Mouse (Mus musculus) kidney, postnatal 0 days (tissue): ENCODE results near the gene Setd3. TPM values are rescaled to one million over a fixed set of nuclear protein-coding genes. Genes with fewer than 3 reads are reported as not detected.

Experiments
- ATAC-seq: fragments of 200-750 bp; cut with Nextera tagmentation; replicated peaks from 2 replicates; pipeline ENCODE4 v1.8.0; 2017; ENCODE audit warnings: low read depth, moderate number of reproducible peaks, moderate TSS enrichment, moderate library complexity; ENCODE audit not compliant: low FRiP score
- DNase-seq: peaks from one replicate; pipeline ENCODE4 v3.0.0-alpha.2; 2016; ENCODE audit warnings: low spot score
- H3K27ac ChIP-seq: fragments of 300-500 bp; sonication (generic); 2 replicates; pipeline ENCODE4 v1.5.1; 2014; ENCODE audit warnings: mild to moderate bottlenecking
- H3K27me3 ChIP-seq: fragments of 300-500 bp; sonication (generic); 2 replicates; pipeline ENCODE4 v1.6.1; 2014; ENCODE audit warnings: low read length, mixed read lengths; ENCODE audit not compliant: insufficient read depth
- H3K36me3 ChIP-seq: fragments of 300-500 bp; sonication (generic); 2 replicates; pipeline ENCODE4 v1.6.1; 2014; ENCODE audit warnings: low read length, mixed read lengths; ENCODE audit not compliant: insufficient read depth
- H3K4me1 ChIP-seq: fragments of 300-500 bp; sonication (generic); replicated peaks from 2 replicates; pipeline ENCODE4 v1.6.1; 2014; ENCODE audit warnings: antibody characterized with exemption, low read length, mixed read lengths; ENCODE audit not compliant: insufficient read depth
- H3K4me2 ChIP-seq: fragments of 300-500 bp; sonication (generic); 2 replicates; pipeline ENCODE4 v1.6.1; 2014; ENCODE audit warnings: mild to moderate bottlenecking, low read length, moderate library complexity, mixed read lengths
- H3K4me3 ChIP-seq: fragments of 300-500 bp; sonication (generic); replicated peaks from 2 replicates; pipeline ENCODE4 v1.5.1; 2014; ENCODE audit warnings: low read depth, low read length
- H3K9ac ChIP-seq: fragments of 300-500 bp; sonication (generic); 2 replicates; pipeline ENCODE4 v1.6.1; 2014; ENCODE audit warnings: low read depth, low read length
- H3K9me3 ChIP-seq: fragments of 300-500 bp; sonication (generic); replicated peaks from 2 replicates; pipeline ENCODE4 v1.6.1; 2016; ENCODE audit warnings: low read length, inconsistent platforms, mixed read lengths
- CTCF ChIP-seq: IDR thresholded peaks from 2 replicates; pipeline ENCODE4 v1.5.1; 2016; ENCODE audit warnings: antibody characterized with exemption, low read depth, mild to moderate bottlenecking, moderate library complexity
- WGBS: fragments of 180-500 bp; shearing (Covaris S2); extraction: QIAGEN DNeasy Blood & Tissue Kit; methylation state at CpG from one replicate; pipeline ENCODE4 v1.1.7; 2014; 5-methylcytosine and 5-hydroxymethylcytosine counted together
- polyA plus RNA-seq: library from polyadenylated mRNA; unstranded; fragments of >200 nt; fragmentation: Nextera tagmentation; extraction: Ambion mirVana; gene quantifications from 2 replicates; pipeline ENCODE4 v1.2.1, GENCODE M21; 2015

Gene Setd3
- polyA plus RNA-seq, 1 experiment from 2014 or later = 74.3 TPM

DNA sequence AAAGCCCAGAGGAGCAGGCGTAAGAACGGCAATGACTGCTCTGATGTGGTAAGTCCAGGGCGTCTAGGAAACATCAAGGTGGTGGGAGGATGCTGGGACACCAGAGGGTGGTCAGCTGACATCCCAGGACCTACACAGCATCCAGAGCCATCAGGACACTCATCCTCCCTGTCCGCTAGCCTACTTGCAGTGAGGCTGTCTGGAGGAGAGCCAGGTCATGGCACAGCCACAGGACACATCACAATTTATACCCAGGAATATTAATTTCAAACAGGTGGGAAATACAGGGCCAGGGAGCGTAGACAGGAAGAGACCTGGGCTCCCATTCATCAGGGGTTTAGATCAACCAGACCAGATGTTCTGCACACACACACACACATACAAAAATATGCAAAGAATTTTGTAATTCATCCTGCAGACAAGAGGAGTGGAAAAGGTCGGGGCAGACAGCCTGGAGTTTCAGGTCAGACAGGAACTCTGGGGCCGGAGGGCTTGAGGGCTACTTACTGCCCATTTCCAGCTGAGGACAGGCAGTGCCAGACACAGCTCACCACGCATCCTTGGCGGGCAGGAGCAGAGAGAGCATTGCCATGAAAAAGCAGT is 114.6 kb downstream of the Setd3 start:
- DNase-seq = no peak
- Histone ChIP-seq H3K4me1 (no peaks in the 10 kb centered on the region), H3K4me3 (no peak overlapping the region), H3K27me3 (no peaks in the 10 kb centered on the region), H3K27ac (no peak overlapping the region), H3K36me3 (no peaks in the 10 kb centered on the region), H3K9ac (no peak overlapping the region), H3K9me3 (no peaks in the 10 kb centered on the region), H3K4me2 (no peak overlapping the region)
- WGBS = 40% methylated on average over 9 of the region's 9 CpGs
- TF ChIP-seq CTCF = no peak
- ATAC-seq = no peak

DNA sequence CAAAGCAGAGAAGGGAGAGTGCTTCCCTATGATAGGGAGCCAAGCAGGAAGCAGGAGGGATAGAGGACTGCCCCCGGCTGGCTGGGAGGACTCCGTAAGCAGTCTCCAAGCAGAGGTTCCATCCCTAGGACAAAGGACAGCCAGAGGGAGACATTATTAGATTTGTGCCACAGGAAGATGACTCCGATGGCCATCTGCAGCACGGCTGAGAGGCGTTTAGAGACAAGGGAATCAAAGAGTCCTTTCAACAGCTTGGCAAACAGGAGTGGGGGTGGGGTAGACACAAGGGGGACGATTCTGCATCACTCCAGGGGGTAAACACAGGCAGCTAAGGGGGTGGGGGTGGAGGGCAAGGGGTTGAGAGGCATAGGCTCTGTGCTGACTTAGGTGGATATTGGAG is 115.1 kb downstream of the Setd3 start:
- H3K27ac ChIP-seq = no peak overlapping the region
- H3K36me3 ChIP-seq = no peaks in the 10 kb centered on the region
- H3K4me2 ChIP-seq = no peak overlapping the region
- TF ChIP-seq CTCF = no peak
- 46% methylated on average over 6 of the region's 6 CpGs for WGBS
- H3K9me3 ChIP-seq = no peaks in the 10 kb centered on the region
- ATAC-seq = no peak
- H3K27me3 ChIP-seq = no peaks in the 10 kb centered on the region
- DNase-seq = no peak
- no peak overlapping the region for H3K9ac ChIP-seq
- H3K4me3 ChIP-seq = no peak overlapping the region
- H3K4me1 ChIP-seq = no peaks in the 10 kb centered on the region

DNA sequence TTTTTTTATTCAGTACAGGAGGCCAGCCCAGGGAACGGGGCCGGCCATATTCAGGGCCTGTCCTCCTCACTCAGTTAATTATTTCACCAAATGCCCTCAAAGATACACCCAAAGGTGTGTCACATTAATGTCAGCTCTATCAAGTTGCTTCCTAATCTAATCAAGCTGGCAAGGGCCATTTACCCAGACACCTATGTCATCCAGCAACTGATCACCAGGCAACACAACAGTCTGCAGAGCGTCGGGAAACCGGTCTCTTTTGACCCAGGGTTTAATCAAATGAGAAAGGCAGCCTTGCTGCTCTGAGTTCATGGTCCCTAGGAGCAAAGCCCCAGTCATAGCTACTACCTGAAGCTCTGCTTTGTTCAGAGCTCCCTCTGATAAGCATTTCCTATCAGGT is 117.0 kb downstream of the Setd3 start:
- Histone ChIP-seq H3K27ac (no peak overlapping the region), H3K36me3 (no peaks in the 10 kb centered on the region), H3K4me2 (no peak overlapping the region), H3K4me1 (no peaks in the 10 kb centered on the region), H3K9me3 (no peaks in the 10 kb centered on the region), H3K9ac (no peak overlapping the region), H3K27me3 (no peaks in the 10 kb centered on the region), H3K4me3 (no peak overlapping the region)
- ATAC-seq = no peak
- DNase-seq = no peak
- WGBS = 50% methylated on average over 5 of the region's 5 CpGs
- TF ChIP-seq CTCF = no peak

DNA sequence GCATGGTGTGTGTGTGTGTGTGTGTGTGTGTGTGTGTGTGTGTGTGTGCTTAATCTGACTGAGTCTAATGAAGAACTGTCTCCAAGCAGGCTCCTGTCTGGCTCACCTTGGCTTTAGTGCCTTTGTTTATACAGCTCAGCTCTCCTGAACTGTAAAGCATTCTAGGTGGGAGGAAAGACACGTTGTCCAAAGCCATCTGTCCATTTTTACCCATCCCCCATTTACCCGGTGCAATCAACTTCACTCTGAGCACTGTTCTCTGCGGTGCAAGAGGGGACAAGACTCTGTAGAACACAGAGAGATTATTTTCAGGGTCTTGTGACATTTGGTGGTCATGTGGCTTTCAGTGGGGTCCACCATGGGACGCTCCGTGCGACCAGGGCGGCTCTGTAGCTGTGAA is 117.5 kb downstream of the Setd3 start:
- Histone ChIP-seq H3K9me3 (no peaks in the 10 kb centered on the region), H3K4me3 (no peak overlapping the region), H3K9ac (no peak overlapping the region), H3K36me3 (no peaks in the 10 kb centered on the region), H3K4me2 (no peak overlapping the region), H3K4me1 (no peaks in the 10 kb centered on the region), H3K27ac (no peak overlapping the region), H3K27me3 (no peaks in the 10 kb centered on the region)
- 41% methylated on average over 7 of the region's 7 CpGs for WGBS
- DNase-seq = no peak
- TF ChIP-seq CTCF = no peak
- no peak for ATAC-seq

Other genes with a start within 250 kb of the Setd3 start
- 2.2 and 2.4 TPM in 2 replicates for gene Bcl11b, start 175.7 kb downstream of the Setd3 start, polyA plus RNA-seq
- 2.8 and 3.3 TPM in 2 replicates for gene Ccnk, start 265 bp upstream of the Setd3 start, polyA plus RNA-seq
- gene Ccdc85c, start 96.1 kb upstream of the Setd3 start, polyA plus RNA-seq = 7.2 and 7.7 TPM in 2 replicates
- gene Hhipl1, start 127.0 kb upstream of the Setd3 start, polyA plus RNA-seq = 0.37 and 0.43 TPM in 2 replicates
- gene Cyp46a1, start 155.1 kb upstream of the Setd3 start, polyA plus RNA-seq = 5.2 and 5.9 TPM in 2 replicates
- gene Eml1, start 191.6 kb upstream of the Setd3 start, polyA plus RNA-seq = 39.0 and 42.0 TPM in 2 replicates